Mouse (Mus musculus) left cerebral cortex, adult 9 months (tissue): ENCODE measurements around the gene Cacna1c.
A peak's percentile ranks its signal among the peaks of the same experiment; 100 is the strongest.

Source experiments
- DNase-seq, 2 experiments: peaks; one replicate each; pipeline ENCODE4 v3.0.0; 2022; ENCODE audit warnings: low spot score in 2 of 2

The Cacna1c gene

DNA sequence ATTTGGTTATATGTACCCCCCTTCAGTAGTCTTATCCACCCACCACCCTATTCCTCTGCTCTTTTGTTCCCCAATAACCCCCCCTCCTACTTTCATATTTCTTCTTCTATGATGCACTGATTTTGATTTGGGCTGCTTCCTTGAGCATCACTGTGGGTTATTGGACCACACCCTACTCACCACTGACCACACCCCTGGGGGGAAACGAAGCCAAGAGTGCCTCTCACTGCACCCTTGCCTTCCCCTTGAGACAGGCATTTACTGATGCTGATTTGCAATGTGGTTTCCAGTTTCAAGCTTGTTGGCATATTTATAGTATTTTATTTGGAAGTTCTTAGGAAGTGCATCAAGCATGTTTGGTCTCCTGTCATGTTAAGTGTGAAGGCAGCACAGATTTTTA lies 337.8 kb downstream of the Cacna1c start:
- no peak for DNase-seq

DNA sequence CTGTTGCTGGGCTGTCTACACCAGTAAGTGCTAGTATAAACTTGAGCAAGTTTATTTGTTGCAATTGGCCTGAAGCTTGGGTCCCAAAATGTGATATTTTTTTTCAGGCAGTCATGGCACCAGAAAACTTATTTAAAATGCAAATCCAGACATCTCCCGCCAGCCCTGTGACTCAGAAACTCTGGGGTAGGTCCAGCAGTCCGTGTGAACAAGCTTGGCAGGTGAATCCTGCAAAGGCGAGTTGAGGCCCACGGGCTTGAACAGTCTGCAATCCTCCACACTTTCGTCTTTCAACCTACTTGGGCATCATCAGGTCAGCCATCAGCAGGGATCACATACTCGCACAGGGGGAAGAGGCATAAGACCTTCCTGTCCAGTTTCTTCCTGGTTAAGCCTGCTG lies 344.1 kb downstream of the Cacna1c start:
- DNase-seq = peak in 1 of 2 experiments; percentile 70

- peak in 1 of 2 experiments; percentile 76 for DNase-seq
Observed at GRCm38 (mm10) chr6:118851086-118851485, 345.1 kb downstream of the Cacna1c start.

- no peak for DNase-seq
Observed at GRCm38 (mm10) chr6:118848640-118849039, 347.6 kb downstream of the Cacna1c start.

- DNase-seq = no peak
Observed at GRCm38 (mm10) chr6:118847751-118848150, 348.5 kb downstream of the Cacna1c start.

DNA sequence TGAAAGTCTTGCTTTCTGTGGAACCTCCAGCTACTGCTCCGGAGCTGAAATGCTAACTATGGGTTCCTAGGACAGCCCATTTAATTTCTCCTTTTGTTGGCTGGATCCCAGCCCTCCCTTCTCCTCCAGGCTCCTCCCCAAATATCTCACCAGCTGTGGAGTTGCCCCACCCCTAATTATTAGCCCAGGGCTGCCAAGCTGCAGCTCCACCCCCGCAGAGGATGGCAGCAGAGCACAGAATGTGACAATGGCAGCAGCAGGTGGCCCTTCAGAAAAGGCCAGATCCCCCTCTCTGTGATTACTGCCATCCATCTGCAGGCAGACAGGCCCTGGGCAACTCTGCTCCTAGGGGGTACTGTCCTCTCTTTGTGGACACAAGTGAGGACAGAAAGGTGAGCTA lies 350.4 kb downstream of the Cacna1c start:
- peak in 1 of 2 experiments; percentile 74 for DNase-seq

GRCm38 (mm10) chr6:118845180-118845579 lies 351.0 kb downstream of the Cacna1c start:
- no peak for DNase-seq

DNA sequence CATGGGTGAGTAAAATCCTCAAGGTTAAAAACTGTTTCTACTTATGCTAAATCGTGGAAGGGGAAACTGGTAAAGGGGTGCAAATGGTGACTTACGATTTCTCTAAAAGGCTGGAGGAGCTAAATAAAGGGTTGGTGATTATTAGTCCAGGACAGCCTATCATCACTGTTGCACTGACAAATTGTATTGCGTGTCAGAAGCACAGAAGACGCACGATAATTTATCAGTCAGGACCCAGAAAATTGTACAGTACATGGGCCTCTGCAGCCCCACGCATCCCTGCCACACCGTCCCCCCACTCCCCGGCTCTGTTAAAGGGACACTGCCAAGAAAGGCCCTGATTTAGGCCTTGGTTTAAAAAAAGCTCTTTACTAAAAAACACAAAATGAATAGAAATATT lies 352.7 kb downstream of the Cacna1c start:
- no peak for DNase-seq

DNA sequence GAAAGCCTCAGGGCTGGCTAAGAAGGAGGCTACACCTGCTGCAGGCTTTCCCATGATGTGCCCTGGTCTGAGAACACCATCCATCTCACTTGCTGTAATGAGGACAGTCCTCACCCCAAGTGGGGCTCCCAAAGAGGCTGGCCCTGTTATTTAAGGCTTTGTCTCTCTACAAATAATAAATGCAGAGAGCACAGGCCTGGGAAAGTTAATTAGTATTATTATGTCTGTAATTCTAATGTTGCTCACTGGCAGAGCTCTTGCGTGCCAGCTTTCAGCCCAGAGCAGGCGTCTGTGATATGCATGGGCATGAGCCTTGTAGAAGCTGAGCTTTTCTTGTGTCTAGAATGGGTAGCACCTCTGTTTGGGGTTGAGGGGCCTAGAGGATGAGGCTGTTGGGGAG lies 354.3 kb downstream of the Cacna1c start:
- no peak for DNase-seq

- peak in 1 of 2 experiments; percentile 44 for DNase-seq
Observed at GRCm38 (mm10) chr6:118838919-118839915, 357.0 kb downstream of the Cacna1c start.

DNA sequence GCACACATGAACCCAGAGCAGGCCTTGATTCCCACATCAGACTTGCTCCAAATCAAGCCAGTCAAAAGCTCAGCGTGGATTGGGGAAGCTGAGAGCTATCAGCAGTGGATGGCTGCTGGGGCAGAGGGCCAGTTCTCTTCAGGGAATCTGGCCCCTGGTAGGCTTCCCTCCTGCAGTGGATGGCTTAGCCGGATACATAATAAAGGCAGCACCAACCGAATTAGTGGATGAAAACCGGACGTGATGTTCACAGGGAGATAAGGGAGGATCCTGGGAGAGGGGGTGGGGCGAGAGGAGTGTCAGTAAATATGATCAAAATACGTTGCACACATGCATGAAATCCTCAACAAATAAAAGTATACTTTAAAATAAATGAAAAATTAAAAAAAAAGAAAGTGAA lies 359.5 kb downstream of the Cacna1c start:
- no peak for DNase-seq

- DNase-seq = no peak
Observed at GRCm38 (mm10) chr6:118834046-118834445, 362.2 kb downstream of the Cacna1c start.

DNA sequence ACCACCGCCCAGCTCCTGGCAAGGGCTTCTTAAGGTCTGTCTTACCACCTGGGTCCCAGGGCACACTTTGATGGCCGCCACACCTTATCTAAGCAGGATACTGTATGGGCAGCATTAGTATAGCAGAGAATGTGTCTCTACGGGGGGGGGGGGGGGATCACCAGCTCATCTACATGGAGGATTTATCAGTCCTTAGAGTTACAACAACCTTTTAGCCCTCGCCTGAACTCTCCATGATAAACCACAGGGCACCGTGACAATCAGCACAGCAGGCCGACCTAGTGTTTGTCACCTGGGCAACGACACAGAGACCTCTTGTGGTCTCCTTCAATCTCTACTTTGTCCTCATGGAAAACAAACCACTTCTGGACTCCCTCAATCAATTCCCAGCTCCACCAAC lies 363.2 kb downstream of the Cacna1c start:
- DNase-seq = no peak

- DNase-seq = no peak
Observed at GRCm38 (mm10) chr6:118832616-118833015, 363.6 kb downstream of the Cacna1c start.

GRCm38 (mm10) chr6:118830851-118831250 lies 365.4 kb downstream of the Cacna1c start:
- no peak for DNase-seq

- DNase-seq = no peak
Observed at GRCm38 (mm10) chr6:118828187-118828586, 368.0 kb downstream of the Cacna1c start.

- DNase-seq = no peak
Observed at GRCm38 (mm10) chr6:118827560-118827959, 368.7 kb downstream of the Cacna1c start.

GRCm38 (mm10) chr6:118825400-118825871 lies 370.8 kb downstream of the Cacna1c start:
- DNase-seq = no peak

GRCm38 (mm10) chr6:118821536-118821935 lies 374.7 kb downstream of the Cacna1c start:
- DNase-seq = no peak

DNA sequence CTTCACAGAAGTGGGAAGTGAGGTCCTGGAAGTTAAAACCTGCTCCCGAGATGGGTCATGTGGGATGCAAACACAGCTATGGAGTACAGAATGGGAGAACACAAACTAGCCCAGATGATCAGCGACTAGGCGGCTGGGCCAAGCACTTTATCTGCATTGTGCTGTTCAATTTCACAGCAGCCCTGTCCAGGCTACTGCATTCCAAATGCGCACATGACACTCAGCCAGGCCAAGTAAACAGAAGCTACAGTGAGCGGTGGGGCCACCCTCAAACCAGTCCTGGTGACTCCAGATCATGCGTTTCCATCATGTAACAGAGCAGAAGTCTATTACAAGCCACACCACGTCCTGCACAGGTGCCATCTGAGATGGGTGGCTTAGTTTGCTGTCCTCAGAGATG lies 376.6 kb downstream of the Cacna1c start:
- DNase-seq = no peak

- no peak for DNase-seq
Observed at GRCm38 (mm10) chr6:118817928-118818503, 378.2 kb downstream of the Cacna1c start.

DNA sequence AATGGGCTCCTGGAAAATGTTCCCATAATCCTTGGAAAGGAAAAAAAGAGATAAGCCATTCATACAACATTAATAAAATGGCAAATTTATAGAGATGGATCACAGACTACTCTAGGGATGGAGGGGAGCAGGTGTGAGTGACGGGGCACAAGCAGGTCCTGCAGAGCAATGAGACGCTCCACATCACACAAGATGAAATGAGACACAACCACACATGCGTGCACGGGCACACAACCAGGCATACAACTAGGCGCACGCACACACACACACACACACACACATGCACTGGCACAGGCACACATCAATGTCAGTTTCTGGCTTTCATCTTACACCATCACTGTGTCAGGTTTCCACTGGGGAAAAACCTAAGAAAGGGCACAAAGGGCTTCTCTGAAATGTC lies 380.0 kb downstream of the Cacna1c start:
- no peak for DNase-seq

DNA sequence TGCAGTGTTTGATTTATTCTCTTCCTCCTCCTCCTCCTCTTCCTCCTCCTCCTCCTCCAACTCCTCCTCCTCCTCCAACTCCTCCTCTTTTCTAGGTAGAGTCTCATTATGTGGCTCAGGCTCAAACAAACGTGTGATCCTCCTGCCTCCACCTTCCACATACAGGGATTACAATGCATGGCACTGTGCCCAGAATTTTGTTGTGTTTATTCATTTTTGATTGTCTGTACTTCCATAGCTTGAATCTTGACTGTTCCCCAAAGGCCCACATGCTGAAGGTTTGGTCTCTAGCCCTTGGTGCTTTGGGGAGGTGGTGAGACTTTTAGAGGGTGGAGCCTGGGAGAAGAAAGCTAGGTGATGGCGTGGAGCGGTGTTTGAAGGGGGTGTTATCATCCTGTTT lies 383.7 kb downstream of the Cacna1c start:
- DNase-seq = no peak
